Mouse (Mus musculus) liver, adult 2 months (tissue): ENCODE results near the gene Jagn1.

Experiments
- CTCF ChIP-seq: fragments of 200-500 bp; IDR thresholded peaks from 2 replicates; pipeline ENCODE4 v1.5.1; 2011; ENCODE audit warnings: low read depth, low read length, control low read depth
- POLR2A ChIP-seq: fragments of 200-500 bp; IDR thresholded peaks from 2 replicates; pipeline ENCODE4 v1.6.1; 2011; ENCODE audit warnings: low read length, control low read depth; ENCODE audit not compliant: insufficient read depth; ENCODE audit errors: extremely low read depth

- TF ChIP-seq CTCF = no peak
- TF ChIP-seq POLR2A = no peak
Measured at GRCm38 (mm10) chr6:113444207-113444965, 2.0 kb downstream of the Jagn1 start.
